Mouse (Mus musculus): ENCODE data around the gene Pard6b. TPM values are rescaled to one million over a fixed set of nuclear protein-coding genes. Genes with fewer than 3 reads are reported as not detected.

Pard6b gene
- total and polyA plus RNA-seq, 3 experiments = 1.2 to 2.8 (median 1.3) TPM

GRCm38 (mm10) chr2:168054142-168054541, 26.7 kb upstream of the Pard6b start:
- Histone ChIP-seq H3K27me3 (replicated peaks) (peaks cover 62% of the 10 kb centered on the region), H3K4me3 (replicated peaks in 1 of 3; ENCODE audit: low read depth in 2 of 3, low read length in 2 of 3, poor library complexity in 1 of 3) (no peak overlapping the region), H3K4me2 (ENCODE audit: insufficient read depth, low read depth, poor library complexity, severe bottlenecking) (no peak overlapping the region), H3K9ac (ENCODE audit: insufficient read depth, low read depth) (no peak overlapping the region), H3K27ac (ENCODE audit: insufficient read depth, low read depth) (no peak overlapping the region), H3K9me3 (replicated peaks; ENCODE audit: low read length) (peaks cover under 1% of the 10 kb centered on the region), H3K79me2 (replicated peaks; ENCODE audit: control insufficient read depth, extremely low read depth, insufficient read depth, poor library complexity, severe bottlenecking) (no peaks in the 10 kb centered on the region), H3K4me1 (ENCODE audit: control insufficient read depth in 1 of 2, insufficient read depth in 2 of 2) (peaks cover 8 to 17% of the 10 kb centered on the region in 2 experiments), H3K36me3 (replicated peaks in 1 of 2; ENCODE audit: control insufficient read depth in 1 of 2, insufficient read depth in 1 of 2, low read length in 1 of 2) (no peaks in the 10 kb centered on the region)
- TF ChIP-seq POLR2A (IDR thresholded peaks at IDR 0.05; ENCODE audit: low read depth, low read length) (no peak), IRF4 (IDR thresholded peaks at IDR 0.05; ENCODE audit: low read depth, low read length) (no peak), HCFC1 (IDR thresholded peaks at IDR 0.05; ENCODE audit: low read depth, low read length) (no peak), ELF1 (IDR thresholded peaks at IDR 0.05; ENCODE audit: low read depth, low read length) (no peak), TCF12 (IDR thresholded peaks at IDR 0.05; ENCODE audit: low read depth, low read length) (no peak), USF1 (IDR thresholded peaks at IDR 0.05; ENCODE audit: low read depth, low read length) (no peak), RCOR1 (conservative IDR thresholded peaks at IDR 0.05; ENCODE audit: low read depth, low read length) (no peak), TBP (conservative IDR thresholded peaks at IDR 0.05; ENCODE audit: low read depth, low read length) (no peak)
- in situ Hi-C loops (cut with MboI; ENCODE audit: low pct_ligation_motif_present, low pct_unique_long_range_greater_than_20kb, low sequenced_read_pairs) = no loop called here
- DNase-seq (ENCODE audit: extremely low read depth) = no peak
- dilution Hi-C loops (cut with MboI; ENCODE audit: extremely low pct_ligation_motif_present, extremely low pct_unique_long_range_greater_than_20kb, low sequenced_read_pairs) = no loop called here

GRCm38 (mm10) chr2:168055910-168056665, 24.7 kb upstream of the Pard6b start:
- TF ChIP-seq ZKSCAN1 (IDR thresholded peaks at IDR 0.05; ENCODE audit: borderline replicate concordance, low read depth, low read length) (no peak), BHLHE40 (IDR thresholded peaks at IDR 0.05; ENCODE audit: low read depth, low read length) (no peak), POLR2AphosphoS2 (IDR thresholded peaks at IDR 0.05; ENCODE audit: low read depth, low read length) (no peak), MAFK (IDR thresholded peaks at IDR 0.05; ENCODE audit: insufficient replicate concordance, low read length) (no peak), ELF1 (IDR thresholded peaks at IDR 0.05; ENCODE audit: low read depth, low read length) (no peak), JUN (IDR thresholded peaks at IDR 0.05; ENCODE audit: insufficient read depth, low read depth, low read length) (no peak), ZMIZ1 (IDR thresholded peaks at IDR 0.05; ENCODE audit: low read depth, low read length) (no peak), MAZ (IDR thresholded peaks at IDR 0.05; ENCODE audit: low read depth, low read length) (no peak), JUND (conservative IDR thresholded peaks at IDR 0.05; ENCODE audit: low read depth, low read length) (no peak), GABPA (IDR thresholded peaks at IDR 0.05; ENCODE audit: insufficient replicate concordance, low read depth, low read length) (no peak), SMC3 (IDR thresholded peaks at IDR 0.05; ENCODE audit: low read depth, low read length) (no peak), USF1 (IDR thresholded peaks at IDR 0.05; ENCODE audit: low read depth, low read length) (no peak), SIN3A (IDR thresholded peaks at IDR 0.05; ENCODE audit: low read length) (no peak), TBP (conservative IDR thresholded peaks at IDR 0.05; ENCODE audit: low read depth, low read length) (no peak), IRF4 (IDR thresholded peaks at IDR 0.05; ENCODE audit: low read depth, low read length) (no peak), MYC (IDR thresholded peaks at IDR 0.05; ENCODE audit: low read depth, low read length) (no peak), USF2 (conservative IDR thresholded peaks at IDR 0.05; ENCODE audit: low read depth, low read length) (no peak), MEF2A (IDR thresholded peaks at IDR 0.05; ENCODE audit: borderline replicate concordance, low read depth, low read length) (no peak)
- peaks cover 10% of the 10 kb centered on the region for H3K9me3 ChIP-seq (replicated peaks; ENCODE audit: low read length)
- dilution Hi-C loops (cut with MboI; ENCODE audit: extremely low pct_ligation_motif_present, extremely low pct_unique_long_range_greater_than_20kb, low sequenced_read_pairs) = no loop called here
- peaks cover 2 to 8% of the 10 kb centered on the region in 2 experiments for H3K4me1 ChIP-seq (ENCODE audit: control insufficient read depth in 1 of 2, insufficient read depth in 2 of 2)
- no peak overlapping the region for H3K4me3 ChIP-seq (replicated peaks in 1 of 3; ENCODE audit: low read depth in 2 of 3, low read length in 2 of 3, poor library complexity in 1 of 3)
- H3K27me3 ChIP-seq (replicated peaks) = peaks cover 50% of the 10 kb centered on the region
- in situ Hi-C loops (cut with MboI; ENCODE audit: low pct_ligation_motif_present, low pct_unique_long_range_greater_than_20kb, low sequenced_read_pairs) = no loop called here
- no peak overlapping the region for H3K9ac ChIP-seq (ENCODE audit: insufficient read depth, low read depth)
- no peak for DNase-seq (ENCODE audit: extremely low read depth)
- no peaks in the 10 kb centered on the region for H3K36me3 ChIP-seq (replicated peaks in 1 of 2; ENCODE audit: control insufficient read depth in 1 of 2, insufficient read depth in 1 of 2, low read length in 1 of 2)
- H3K27ac ChIP-seq (ENCODE audit: insufficient read depth, low read depth) = no peak overlapping the region
- H3K4me2 ChIP-seq (ENCODE audit: insufficient read depth, low read depth, poor library complexity, severe bottlenecking) = no peak overlapping the region
- H3K79me2 ChIP-seq (replicated peaks; ENCODE audit: control insufficient read depth, extremely low read depth, insufficient read depth, poor library complexity, severe bottlenecking) = no peaks in the 10 kb centered on the region

All from CH12.LX (cell line).